Mouse (Mus musculus): ENCODE measurements around the gene Usp21.

Usp21 gene

DNA sequence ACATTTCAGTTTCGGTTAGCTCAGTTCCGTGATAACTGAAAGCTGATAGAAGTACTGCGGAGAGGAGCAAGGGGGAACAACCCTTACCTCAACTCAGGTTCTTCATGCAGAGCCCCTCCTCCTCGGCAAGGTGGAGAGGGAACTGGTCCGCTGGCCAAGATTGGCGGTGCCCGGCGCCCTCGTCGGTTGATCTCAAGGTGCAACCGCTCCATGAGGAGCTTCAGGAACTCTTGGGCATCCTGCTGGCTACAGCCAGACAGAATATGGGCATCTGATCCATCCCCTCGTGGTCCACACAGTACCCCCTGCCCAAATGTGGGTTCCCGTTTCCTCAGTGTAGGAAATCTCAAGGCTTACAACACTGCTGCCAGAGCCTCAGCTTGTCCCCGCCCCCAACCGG lies 3.3 kb downstream of the Usp21 start:
- in situ Hi-C loops (cut with MboI), result no loop called here

DNA sequence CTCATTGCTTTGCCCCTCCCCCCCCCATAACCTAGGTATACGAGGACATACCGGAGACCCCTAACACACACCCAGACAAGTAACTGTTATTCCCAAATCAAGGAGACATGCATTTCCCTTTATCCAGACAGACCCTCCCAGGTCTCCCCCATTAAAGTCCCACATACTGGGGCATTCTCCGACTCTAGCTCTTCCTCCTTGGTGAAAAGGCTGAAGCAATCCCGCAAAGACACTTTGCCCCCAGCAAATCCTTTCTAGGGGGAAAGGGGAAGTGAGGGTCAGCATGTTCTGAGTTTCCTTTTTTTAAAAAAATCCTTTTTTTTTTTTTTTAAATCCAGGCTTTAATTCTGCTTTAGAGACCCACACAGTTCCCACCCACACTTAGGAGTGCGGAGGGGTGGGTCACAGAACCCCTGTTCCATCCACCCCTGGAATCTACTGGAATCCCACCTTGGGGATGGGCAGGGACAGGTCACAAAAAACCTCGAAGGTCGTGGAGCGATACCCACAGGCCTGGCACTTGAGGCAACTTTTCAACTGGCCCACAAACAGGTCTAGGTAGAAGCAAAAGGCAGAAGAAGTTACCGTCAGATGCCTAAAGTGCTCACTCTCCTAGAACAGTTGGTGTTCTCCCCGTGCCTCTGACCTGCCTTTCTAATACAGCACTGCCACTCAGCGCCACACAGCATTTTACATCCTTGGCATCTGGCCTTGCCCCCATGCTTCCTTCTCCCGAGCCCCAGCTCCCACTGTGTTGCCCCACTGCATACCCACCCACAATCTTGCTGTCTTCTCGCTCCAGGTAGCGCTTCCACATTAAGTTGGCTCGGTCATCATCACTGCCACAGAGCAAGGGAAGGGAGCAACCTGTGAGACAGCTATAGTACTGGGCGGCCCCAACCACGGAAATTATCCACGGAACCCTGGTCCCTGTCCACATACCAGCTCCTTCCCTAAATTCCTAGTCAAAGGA lies 4.3 kb downstream of the Usp21 start:
- in situ Hi-C loops (cut with MboI), result no loop called here

DNA sequence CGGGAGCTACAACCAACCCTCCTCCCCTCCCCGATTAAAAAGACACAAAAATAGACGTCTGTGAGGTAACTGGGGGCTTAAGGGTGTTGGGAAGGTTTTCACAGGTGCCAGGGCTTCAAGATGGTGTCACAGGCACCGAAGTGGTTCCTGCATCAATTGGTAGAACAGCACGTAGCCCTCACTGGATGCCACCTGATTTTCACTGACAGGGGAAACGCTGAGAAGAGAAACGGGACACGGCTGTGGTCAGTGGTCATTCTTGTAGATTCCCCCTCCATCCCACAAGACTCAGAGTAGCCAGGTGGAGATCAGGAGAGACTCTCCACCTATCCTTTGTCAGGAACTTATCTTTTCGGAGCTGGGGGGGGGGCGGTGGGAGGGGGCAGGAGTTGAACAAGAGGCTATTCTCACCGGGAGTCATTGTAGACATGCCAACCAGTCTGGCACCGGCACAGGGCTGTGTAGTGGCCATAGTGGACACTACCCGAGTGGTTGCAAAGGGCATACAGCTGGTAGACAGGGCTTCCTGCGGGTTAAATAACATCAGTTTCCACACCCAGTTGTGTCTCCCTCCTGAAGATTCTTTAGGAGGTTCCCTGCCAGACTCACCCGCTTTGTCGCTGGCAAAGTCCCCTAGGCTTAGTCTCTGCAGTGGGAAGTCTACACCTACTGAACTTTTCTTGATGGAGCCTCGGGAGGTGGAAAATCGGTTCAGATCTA lies 5.5 kb downstream of the Usp21 start:
- in situ Hi-C loops (cut with MboI), result no loop called here

DNA sequence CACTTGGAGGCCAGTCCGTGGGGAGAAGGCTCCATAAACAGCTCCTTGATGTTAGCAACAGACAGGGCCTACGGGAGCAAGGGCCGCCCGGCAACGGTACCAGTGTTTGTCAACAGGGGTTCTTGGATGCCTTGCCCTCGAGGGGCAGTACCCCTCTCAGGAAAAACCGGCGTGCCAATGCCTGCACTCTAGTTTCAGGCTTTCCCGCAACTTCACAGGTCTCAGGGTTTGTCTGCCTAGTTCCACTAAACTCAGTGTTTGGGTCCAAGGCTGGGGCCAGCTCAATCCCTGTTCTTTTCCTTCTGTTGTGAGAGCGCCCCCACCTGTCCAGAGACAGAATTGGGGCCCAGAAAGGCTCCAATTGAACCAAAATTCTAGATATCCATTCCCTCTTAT lies 6.3 kb downstream of the Usp21 start:
- in situ Hi-C loops (cut with MboI), result no loop called here

DNA sequence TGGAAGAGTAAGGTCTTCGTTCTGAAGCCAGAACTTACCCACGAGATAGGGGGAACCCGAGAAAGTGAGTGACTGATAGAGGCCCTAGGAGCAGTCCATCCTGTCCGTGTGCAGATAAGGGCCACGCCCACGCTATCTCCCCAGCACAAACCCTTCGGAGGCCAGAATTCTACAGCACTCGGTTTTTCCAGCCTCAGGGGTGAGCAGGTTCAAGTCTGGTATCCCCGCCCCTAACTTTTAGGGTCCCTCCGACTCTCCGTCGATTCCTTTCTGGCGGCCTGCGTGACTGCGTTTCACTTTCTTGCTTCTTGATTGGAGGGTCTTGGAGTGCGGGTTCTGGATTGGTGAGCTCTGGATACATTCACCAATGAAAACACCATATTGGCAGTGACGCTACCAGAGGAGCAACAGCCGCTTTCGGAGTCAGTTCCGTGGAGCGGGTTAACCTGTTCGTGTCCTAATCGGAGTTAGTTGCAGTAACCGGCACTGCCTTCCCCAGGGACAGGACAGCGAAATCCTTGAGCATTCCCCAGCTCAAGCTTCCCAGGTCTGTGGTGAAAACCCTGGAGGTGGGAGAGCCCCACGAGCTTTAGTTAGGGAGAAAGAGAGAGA lies 6.8 kb downstream of the Usp21 start, which contains the start of gene Ppox:
Gene Ppox, minus strand, starts transcription at position 271 of the 612 bp plus-strand sequence.
- in situ Hi-C loops (cut with MboI), result no loop called here

DNA sequence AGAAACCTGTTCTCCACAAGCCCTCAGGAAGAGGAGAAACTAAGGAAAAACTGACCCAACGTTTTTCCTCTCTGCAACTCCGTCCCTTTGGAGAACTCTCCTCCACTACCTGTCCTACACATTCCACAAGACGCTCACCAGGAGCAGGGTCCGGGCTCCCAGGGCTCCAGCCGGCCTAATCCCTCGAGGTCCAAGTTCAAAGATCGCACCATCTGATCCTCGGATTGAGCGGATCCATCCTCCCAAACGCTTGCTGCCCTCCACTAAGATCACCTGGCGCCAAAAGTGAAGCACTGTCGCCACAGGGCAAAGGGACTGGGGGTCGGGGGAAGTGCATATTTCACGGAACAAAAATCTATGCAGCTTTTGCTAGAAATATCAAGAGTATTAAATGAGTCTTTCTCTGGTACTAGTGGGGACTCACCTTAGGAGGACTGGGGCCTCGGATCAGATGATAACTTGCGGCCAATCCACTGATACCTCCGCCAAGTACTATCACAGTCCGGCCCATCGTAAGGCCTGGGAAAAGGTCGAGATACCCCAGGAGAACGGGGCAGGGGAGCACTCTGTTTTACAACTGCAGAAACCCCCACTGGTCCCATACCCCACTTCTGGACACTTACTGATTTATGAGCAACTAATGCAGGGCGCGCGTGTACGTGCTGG lies 7.4 kb downstream of the Usp21 start:
- in situ Hi-C loops (cut with MboI), result no loop called here

DNA sequence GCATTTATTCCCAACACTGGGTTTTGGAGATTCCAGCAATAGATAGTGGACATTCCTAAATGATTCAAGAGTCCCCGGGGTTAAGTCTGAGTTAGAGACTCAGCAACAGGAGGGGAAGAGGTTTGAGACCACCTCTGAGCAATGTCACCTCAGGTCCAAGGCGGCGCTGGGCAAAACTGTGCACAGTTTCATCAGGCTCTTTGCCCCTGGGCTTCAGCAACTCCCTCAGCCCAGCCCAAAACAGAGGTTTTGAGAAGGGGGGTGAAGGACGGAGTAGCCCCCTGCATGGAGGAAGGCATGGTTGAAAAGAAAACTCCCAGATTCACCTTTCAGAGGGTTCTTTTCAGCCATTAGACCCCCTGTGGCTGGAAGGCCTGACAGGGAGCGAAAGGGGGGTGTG lies 8.1 kb downstream of the Usp21 start:
- in situ Hi-C loops (cut with MboI), result no loop called here

DNA sequence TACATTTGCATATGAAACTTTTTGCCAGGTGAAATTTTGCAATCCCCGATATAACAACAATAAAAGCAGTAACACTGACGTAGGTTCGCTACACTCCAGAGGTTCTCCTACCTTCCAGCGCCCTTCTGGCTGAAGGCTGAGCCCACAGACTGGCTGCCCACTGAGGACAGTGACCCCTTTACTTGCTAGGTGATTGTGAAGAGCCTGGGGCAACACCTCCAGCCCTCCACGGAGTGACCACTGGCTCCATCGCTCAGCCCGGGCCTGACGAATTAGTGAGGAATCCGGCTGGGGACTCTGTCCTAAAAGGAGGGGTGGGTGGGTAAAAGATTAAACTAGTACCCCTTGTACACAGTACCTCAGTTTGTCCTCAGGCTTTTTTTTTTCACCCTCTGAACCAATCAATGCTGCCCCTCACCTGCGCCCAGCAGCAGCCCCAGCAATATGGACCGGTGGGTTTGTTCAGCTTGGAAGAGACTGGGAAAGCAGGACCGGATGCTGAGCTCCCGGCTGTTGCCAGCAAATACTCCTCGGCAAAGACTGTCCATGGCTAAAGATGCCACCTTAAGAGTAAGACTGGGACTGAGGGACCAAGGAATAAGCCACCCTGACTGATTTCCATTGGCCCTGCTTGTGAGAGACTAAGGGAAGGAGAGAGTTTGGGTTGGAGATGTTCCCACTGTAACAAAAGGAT lies 8.6 kb downstream of the Usp21 start:
- in situ Hi-C loops (cut with MboI), result no loop called here

DNA sequence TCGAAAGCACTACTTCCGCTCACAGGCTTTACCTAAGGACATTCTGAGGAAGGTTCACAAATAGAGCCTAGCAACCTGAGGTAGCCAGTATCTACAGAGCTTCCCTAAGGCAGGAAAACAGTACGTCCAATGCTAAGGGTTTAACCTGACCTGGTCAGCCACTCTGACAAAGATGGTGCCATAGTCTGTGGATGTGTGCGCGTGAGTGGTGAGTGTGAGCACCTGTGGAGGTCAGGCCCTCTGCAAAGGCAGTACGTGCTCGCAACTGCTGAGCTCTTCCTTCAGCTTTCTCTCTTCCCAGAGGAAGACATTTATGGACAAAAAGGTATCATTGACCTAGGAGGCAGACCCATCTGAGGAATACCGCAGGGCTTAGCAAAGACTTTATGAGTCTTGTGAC lies 9.4 kb downstream of the Usp21 start:
- in situ Hi-C loops (cut with MboI), result no loop called here

DNA sequence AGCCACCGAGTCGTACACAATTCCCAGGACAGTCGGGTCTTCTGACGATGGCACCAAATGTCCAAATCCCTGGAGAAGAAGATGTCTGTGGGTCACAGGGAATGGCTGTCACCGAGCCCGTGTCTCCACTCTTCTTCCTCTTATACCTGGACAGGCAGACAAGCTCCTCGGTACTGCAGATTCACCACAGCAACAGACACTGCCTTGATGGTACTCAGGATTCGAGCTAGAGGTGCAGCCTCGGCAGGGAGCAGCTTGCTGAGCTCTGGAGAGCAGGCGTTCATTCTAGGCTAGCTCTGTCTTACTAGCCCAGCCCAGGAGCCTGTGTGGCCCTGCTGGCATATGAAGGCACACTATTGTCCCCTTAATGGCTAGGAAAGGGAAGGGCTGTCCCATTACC lies 10.1 kb downstream of the Usp21 start:
- in situ Hi-C loops (cut with MboI), result no loop called here

DNA sequence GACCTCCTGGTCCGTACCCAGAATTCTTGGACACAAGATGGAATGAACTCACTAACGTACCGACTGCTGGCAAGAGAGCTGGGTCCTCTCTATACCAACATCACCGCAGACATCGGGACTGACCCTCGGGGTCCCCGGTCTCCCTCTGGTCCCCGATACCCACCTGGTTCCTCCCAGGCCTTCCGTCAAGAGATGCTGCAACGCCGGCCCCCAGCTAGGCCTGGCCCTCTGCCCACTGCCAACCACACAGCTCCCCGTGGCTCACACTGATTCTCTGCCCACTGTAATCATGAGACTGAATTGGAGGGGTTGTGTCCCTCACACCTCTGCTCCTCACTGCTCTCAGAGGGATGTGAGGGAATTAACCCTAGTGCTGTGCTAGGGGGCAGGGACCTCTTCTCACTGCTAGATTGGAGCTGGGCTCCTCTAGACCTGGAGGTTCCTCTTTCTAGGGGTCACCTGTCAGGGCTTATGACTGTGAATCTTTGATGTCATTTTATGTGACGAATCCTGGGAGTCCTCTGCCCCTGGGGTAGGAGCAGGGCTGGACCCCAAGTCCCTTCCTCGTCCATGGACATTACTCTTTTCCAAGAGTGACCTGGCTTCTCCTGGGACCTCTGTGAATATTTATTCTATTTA lies 11.6 kb downstream of the Usp21 start:
- in situ Hi-C loops (cut with MboI), result no loop called here

DNA sequence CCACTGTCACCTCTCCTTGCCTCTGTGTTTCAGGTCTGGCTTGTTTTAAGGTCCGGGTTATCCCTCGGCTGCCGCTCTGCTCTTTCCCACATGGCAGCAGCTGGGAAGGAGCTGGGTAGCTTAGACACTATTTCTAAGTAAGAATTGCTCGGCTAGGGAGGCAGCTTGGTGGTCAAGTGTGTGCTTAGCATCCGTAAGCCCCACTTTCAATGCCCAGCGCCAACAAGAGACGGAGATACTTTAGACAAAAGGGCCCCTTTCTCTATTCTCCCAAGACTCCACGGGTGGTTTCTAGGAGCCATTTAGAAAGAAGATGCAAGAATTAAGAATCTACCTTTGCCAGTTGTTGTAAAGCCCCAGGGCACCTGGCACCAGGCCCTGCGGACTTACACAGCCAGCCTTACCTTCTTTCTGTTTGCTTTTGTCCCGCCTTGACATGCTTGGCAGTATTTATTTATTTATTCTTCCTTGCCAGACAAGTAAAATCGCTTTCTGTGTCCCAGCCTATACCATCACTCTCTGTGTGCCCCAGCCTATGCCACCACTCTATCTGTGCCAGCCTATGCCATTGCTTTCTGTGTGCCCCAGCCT lies 12.6 kb downstream of the Usp21 start:
- in situ Hi-C loops (cut with MboI), result no loop called here

DNA sequence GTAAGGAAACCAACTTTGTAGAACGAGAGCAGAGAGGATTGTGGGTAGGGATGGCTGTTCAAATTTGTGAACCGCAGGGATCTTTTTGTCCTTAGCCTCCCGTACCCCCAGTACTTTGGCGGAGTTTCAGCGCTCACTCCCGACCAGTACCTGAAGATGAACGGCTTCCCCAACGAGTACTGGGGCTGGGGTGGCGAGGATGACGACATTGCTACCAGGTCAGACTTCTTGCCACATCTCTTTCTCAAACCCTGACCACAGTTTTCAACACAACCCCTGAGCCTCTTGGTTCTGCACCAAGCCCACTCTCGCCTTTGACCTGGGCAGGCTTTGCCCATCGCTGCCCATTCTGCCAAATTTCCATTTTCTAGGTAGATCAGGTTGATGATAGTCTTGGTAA lies 13.6 kb downstream of the Usp21 start:
- in situ Hi-C loops (cut with MboI), result no loop called here

DNA sequence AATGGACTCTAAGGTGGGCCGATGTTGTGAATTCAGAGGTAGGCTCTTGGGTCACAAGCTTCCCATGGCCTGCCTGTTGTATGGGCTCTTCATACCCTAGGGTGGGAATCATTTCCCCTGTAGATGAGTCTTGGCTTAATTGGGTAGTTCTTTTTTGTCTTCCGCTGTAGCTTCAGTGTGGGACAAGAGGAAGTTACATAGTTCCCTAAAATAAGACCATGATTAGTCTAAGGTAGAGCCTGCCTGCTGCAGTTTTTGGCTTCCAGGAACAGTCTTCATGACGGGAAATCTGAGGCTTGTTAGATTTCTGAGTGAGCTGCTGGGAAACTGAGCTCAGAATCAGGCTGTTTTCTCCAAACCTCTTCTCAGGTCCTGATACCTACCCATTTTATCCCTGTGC lies 15.7 kb downstream of the Usp21 start:
- in situ Hi-C loops (cut with MboI), result no loop called here

DNA sequence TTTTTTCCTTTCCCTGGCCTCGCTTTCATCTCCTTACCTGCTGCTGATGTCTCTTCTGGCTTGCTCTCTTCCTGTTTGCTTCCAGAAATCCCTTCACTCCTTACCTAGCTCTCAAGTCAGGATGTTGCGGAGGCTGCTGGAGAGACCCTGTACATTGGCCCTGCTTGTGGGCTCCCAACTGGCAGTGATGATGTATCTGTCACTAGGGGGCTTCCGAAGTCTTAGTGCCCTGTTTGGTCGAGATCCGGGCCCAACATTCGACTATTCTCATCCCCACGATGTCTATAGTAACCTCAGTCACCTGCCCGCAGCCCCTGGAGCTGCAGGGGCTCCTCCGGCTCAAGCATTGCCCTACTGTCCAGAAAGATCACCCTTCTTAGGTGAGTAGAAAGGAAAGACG lies 16.2 kb downstream of the Usp21 start:
- in situ Hi-C loops (cut with MboI), result no loop called here

DNA sequence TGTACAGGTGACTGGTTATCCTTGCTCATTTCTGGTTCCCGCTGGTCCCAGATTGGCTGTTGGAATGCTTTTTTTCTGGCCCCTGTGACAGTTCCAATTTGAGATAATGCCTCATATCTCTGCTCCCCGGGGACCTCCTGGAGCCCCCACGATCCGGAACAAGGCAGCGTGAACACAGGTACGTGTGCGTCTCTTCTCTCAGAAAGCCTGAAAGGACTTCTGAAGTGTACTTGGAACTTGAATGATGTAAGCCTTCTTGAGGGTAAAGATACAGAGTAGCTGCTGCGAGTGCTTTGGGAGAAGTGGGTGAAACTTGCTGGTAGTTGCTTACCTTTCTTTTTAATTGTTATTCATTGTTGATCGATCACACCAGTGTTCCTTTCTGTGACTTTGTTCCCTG lies 16.6 kb downstream of the Usp21 start:
- in situ Hi-C loops (cut with MboI), result no loop called here

DNA sequence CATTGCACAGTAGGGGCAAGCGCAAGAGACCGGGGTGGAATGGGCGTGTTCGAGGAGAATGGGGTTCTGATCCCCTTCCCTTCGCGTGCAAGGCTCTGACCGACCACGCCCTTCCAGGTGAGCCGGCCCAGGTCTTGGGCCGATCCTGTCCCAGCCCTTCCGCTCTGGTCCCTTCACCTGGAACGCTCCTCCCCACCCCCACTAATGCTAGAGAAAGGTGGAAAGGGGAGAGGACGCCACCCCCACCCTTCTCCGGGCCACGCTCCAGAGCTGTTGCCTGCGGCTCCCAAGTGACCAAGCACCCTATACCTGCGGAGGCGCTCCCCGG lies 17.3 kb downstream of the Usp21 start:
- in situ Hi-C loops (cut with MboI), result no loop called here

DNA sequence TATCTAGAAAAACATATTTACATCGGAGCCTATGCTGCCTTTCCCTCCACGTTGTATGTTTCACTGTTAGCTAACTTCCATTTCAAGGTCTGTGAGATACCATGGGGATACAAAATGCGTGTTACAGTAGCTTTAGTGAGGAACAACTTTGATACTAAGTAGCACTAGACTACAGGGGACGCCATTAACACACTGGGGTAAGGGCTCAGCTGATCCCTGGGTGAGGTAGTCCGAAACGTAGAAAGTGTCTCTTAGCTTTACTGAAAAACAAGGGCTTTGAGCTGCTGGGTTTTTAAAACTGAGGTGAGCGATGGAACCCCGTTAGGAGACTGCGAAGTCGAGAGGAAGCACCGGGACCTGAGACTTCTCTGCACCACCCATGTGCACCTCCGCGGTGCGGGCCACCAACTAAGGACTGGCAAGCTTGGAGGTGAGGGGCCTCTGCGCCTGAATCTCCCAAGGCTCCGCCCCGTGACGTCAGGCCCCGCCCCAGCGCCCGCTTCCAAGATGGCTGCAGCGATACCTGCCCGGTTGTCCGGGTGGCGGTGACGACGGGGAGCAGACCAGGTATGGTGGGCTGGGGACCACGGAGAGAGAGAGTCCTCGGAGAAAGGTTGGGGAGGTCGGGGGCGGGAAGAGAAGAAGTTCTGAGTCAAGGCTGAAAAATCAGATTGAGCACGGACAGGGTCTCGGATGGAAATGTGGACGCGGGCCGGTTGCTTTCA lies 17.8 kb downstream of the Usp21 start, which contains the start of gene B4galt3:
Gene B4galt3, plus strand, starts transcription at position 481 of the 725 bp plus-strand sequence.
- in situ Hi-C loops (cut with MboI), result no loop called here

DNA sequence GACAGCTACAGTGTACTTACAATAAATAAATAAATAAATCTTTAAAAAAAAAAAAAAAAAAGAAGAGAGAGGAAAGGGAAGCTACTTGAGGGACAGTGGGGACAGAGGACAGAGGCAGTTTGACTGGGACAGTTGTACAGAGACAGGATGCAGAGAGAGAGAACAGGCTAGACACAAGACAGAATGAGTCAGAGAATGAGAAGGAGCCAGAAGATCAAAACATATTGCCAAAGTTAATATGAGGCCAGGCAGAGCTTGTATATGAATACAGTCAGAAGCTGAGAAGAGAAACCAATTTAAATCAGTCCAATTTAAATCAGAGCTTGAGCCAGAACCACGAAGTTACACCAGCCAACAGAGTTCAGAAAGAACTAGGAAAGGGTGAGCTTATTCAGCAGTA lies 19.4 kb downstream of the Usp21 start:
- in situ Hi-C loops (cut with MboI), result no loop called here
